Mouse (Mus musculus) midbrain, embryonic 16.5 days (tissue): ENCODE results near the gene Tor4a. TPM values are rescaled to one million over a fixed set of nuclear protein-coding genes. Genes with fewer than 3 reads are reported as not detected.

ENCODE experiments used
- ATAC-seq: fragments of 200-750 bp; cut with Nextera tagmentation; 2 replicates; pipeline ENCODE4 v1.8.0; 2017; ENCODE audit warnings: moderate TSS enrichment
- H3K27ac ChIP-seq: fragments of 300-500 bp; sonication (generic); 2 replicates; pipeline ENCODE4 v1.5.1; 2014; ENCODE audit warnings: mild to moderate bottlenecking, low read length, mixed read lengths
- H3K27me3 ChIP-seq: fragments of 300-500 bp; sonication (generic); 2 replicates; pipeline ENCODE4 v1.6.1; 2014; ENCODE audit warnings: low read depth, low read length, mixed read lengths; ENCODE audit not compliant: control insufficient read depth, insufficient read depth
- H3K36me3 ChIP-seq: fragments of 300-500 bp; sonication (generic); 2 replicates; pipeline ENCODE4 v1.6.1; 2014; ENCODE audit warnings: mild to moderate bottlenecking, low read length, moderate library complexity, mixed read lengths; ENCODE audit not compliant: control insufficient read depth, insufficient read depth
- H3K4me1 ChIP-seq: fragments of 300-500 bp; sonication (generic); 2 replicates; pipeline ENCODE4 v1.6.1; 2014; ENCODE audit warnings: mild to moderate bottlenecking, low read length, mixed read lengths; ENCODE audit not compliant: control insufficient read depth, insufficient read depth
- H3K4me2 ChIP-seq: fragments of 300-500 bp; sonication (generic); 2 replicates; pipeline ENCODE4 v1.6.1; 2014; ENCODE audit warnings: mild to moderate bottlenecking, low read length, mixed read lengths
- H3K4me3 ChIP-seq: fragments of 300-500 bp; sonication (generic); 2 replicates; pipeline ENCODE4 v1.5.1; 2014; ENCODE audit warnings: low read depth, mild to moderate bottlenecking, low read length, moderate library complexity, mixed read lengths
- H3K9ac ChIP-seq: fragments of 300-500 bp; sonication (generic); 2 replicates; pipeline ENCODE4 v1.6.1; 2014; ENCODE audit warnings: low read depth, low read length, mixed read lengths
- H3K9me3 ChIP-seq: fragments of 300-500 bp; sonication (generic); replicated peaks from 2 replicates; pipeline ENCODE4 v1.6.1; 2014; ENCODE audit warnings: mild to moderate bottlenecking, low read length, mixed read lengths; ENCODE audit not compliant: control insufficient read depth, poor library complexity, severe bottlenecking
- WGBS: fragments of 180-500 bp; shearing (Covaris S2); extraction: QIAGEN DNeasy Blood & Tissue Kit; methylation state at CpG from one replicate; pipeline ENCODE4 v1.1.7; 2014; 5-methylcytosine and 5-hydroxymethylcytosine counted together
- polyA plus RNA-seq: library from polyadenylated mRNA; unstranded; fragments of >200 nt; fragmentation: Nextera tagmentation; extraction: Ambion mirVana; gene quantifications from 2 replicates; pipeline ENCODE4 v1.2.1, GENCODE M21; 2015

Tor4a gene
- polyA plus RNA-seq, 1 experiment from 2014 or later = 1.2 TPM

DNA sequence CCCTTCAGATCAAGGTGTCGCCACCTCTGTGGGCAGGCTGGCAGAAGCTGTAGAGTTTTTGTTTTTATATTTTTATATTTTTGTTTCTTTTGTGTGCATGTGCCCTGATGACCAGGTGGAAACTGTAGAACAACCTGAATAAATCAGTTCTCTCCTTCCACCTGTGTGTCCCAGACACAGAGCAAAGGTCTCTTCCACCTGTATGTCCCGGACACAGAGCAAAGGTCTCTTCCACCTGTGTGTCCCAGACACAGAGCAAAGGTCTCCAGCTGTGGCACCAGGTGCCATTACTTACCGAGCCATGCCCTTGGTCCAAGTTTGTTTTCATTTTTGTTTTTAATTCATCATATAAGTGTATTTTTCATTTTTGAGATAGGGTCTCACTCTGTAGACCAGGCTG lies 40.5 kb downstream of the Tor4a start:
- no peak overlapping the region for H3K4me2 ChIP-seq
- no peaks in the 10 kb centered on the region for H3K9me3 ChIP-seq
- 85% methylated on average over 3 of the region's 3 CpGs for WGBS
- H3K4me3 ChIP-seq = no peak overlapping the region
- no peaks in the 10 kb centered on the region for H3K36me3 ChIP-seq
- no peaks in the 10 kb centered on the region for H3K27me3 ChIP-seq
- no peak overlapping the region for H3K27ac ChIP-seq
- no peak overlapping the region for H3K9ac ChIP-seq
- ATAC-seq = no peak
- H3K4me1 ChIP-seq = no peaks in the 10 kb centered on the region

GRCm38 (mm10) chr2:25151280-25151956 lies 45.3 kb downstream of the Tor4a start:
- no peak overlapping the region for H3K4me2 ChIP-seq
- H3K27me3 ChIP-seq = no peaks in the 10 kb centered on the region
- no peak overlapping the region for H3K27ac ChIP-seq
- H3K4me3 ChIP-seq = no peak overlapping the region
- no peak overlapping the region for H3K9ac ChIP-seq
- no peak for ATAC-seq
- WGBS = 71% methylated on average over 4 of the region's 4 CpGs
- no peaks in the 10 kb centered on the region for H3K9me3 ChIP-seq
- no peaks in the 10 kb centered on the region for H3K4me1 ChIP-seq
- H3K36me3 ChIP-seq = no peaks in the 10 kb centered on the region

DNA sequence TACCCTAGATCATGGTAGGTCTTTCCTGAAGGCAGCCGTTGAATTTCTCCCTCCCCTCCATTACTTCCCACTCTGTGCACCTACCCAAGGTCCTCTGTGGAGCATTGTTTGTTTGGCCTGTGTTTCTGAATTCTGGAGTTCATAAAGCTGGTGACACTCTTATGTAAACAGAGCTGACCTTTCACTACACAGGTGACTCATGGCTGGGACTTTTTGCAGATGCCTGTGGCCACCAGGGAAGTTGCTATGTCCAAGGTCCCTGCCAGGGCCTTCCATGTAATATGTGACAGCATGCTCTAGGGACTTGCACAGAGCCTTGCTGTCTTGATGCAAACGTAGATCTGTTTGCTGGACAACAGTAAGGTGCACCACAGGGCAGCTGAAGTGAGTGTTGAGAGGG lies 47.0 kb downstream of the Tor4a start:
- 82% methylated on average over 2 of the region's 2 CpGs for WGBS
- H3K4me2 ChIP-seq = no peak overlapping the region
- no peaks in the 10 kb centered on the region for H3K9me3 ChIP-seq
- no peaks in the 10 kb centered on the region for H3K36me3 ChIP-seq
- H3K27me3 ChIP-seq = no peaks in the 10 kb centered on the region
- H3K27ac ChIP-seq = no peak overlapping the region
- ATAC-seq = no peak
- H3K9ac ChIP-seq = no peak overlapping the region
- H3K4me1 ChIP-seq = no peaks in the 10 kb centered on the region
- H3K4me3 ChIP-seq = no peak overlapping the region

DNA sequence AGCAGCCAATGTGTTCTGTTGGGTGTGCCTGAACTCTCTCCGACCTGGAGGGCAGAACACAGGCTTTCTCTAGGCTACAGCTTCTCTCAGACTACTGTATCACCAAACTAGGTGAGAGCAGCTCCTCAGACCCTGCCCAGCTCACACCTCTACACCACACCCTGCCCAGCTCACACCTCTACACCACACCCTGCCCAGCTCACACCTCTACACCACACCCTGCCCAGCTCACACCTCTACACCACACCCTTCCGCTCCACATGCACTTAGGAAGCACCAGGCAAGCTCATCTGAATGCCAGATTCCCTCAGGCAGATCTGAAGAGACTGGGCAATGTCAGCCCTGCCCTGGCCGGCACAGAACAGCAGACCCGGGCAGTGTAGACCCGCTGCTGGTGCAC lies 48.8 kb downstream of the Tor4a start:
- Histone ChIP-seq H3K9ac (no peak overlapping the region), H3K36me3 (no peaks in the 10 kb centered on the region), H3K9me3 (no peaks in the 10 kb centered on the region), H3K27me3 (no peaks in the 10 kb centered on the region), H3K4me2 (no peak overlapping the region), H3K27ac (no peak overlapping the region), H3K4me3 (no peak overlapping the region), H3K4me1 (no peaks in the 10 kb centered on the region)
- WGBS = 83% methylated on average over 5 of the region's 5 CpGs
- ATAC-seq = no peak

- WGBS = 92% methylated on average over 5 of the region's 5 CpGs
- Histone ChIP-seq H3K27ac (no peak overlapping the region), H3K4me2 (no peak overlapping the region), H3K27me3 (no peaks in the 10 kb centered on the region), H3K4me3 (no peak overlapping the region), H3K4me1 (no peaks in the 10 kb centered on the region), H3K9me3 (no peaks in the 10 kb centered on the region), H3K36me3 (no peaks in the 10 kb centered on the region), H3K9ac (no peak overlapping the region)
- ATAC-seq = no peak
Measured at GRCm38 (mm10) chr2:25147398-25147797, 49.3 kb downstream of the Tor4a start.

DNA sequence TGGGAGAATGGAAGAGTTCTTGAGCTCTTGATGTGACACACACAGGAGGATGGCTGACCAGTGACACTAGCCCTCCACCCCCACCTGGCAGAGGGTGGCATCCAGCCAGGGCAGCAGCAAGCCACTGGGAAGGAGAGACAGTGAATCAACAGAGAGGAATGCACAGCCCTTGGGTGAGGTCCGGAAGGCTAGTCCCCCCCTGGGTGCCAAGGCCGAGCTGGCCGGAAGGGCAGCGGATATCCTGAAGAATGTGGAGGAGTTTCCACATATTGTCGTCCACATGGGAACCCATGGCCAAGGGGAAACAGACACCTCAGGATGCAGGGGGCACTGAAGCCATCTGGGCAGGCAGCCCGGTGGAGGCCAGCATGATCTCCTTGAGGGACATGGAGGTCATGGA lies 51.3 kb downstream of the Tor4a start:
- Histone ChIP-seq H3K27me3 (no peaks in the 10 kb centered on the region), H3K9me3 (no peaks in the 10 kb centered on the region), H3K4me2 (no peak overlapping the region), H3K36me3 (no peaks in the 10 kb centered on the region), H3K9ac (no peak overlapping the region), H3K27ac (no peak overlapping the region), H3K4me3 (no peak overlapping the region), H3K4me1 (no peaks in the 10 kb centered on the region)
- WGBS = 90% methylated on average over 6 of the region's 6 CpGs
- ATAC-seq = no peak

Other genes with a start within 250 kb of the Tor4a start
- 18.7 and 21.3 TPM in 2 replicates for gene Zmynd19, start 247.1 kb downstream of the Tor4a start, polyA plus RNA-seq
- 38.3 and 41.9 TPM in 2 replicates for gene Dph7, start 234.5 kb downstream of the Tor4a start, polyA plus RNA-seq
- 147 and 154 TPM in 2 replicates for gene Mrpl41, start 221.8 kb downstream of the Tor4a start, polyA plus RNA-seq
- gene Pnpla7, start 220.9 kb downstream of the Tor4a start, polyA plus RNA-seq = 2.8 and 3.8 TPM in 2 replicates
- gene Nsmf, start 142.5 kb downstream of the Tor4a start, polyA plus RNA-seq = 176 and 188 TPM in 2 replicates
- not detected in 2 replicates for gene Entpd8, start 116.6 kb downstream of the Tor4a start, polyA plus RNA-seq
- gene Noxa1, start 101.7 kb downstream of the Tor4a start, polyA plus RNA-seq = not detected in 2 replicates
- gene Nrarp, start 16.1 kb downstream of the Tor4a start, polyA plus RNA-seq = 13.1 and 15.0 TPM in 2 replicates
- 116 and 117 TPM in 2 replicates for gene Nelfb, start 14.6 kb upstream of the Tor4a start, polyA plus RNA-seq
- not detected in 2 replicates for gene Stpg3, start 17.8 kb upstream of the Tor4a start, polyA plus RNA-seq
- gene Fam166a, start 21.9 kb upstream of the Tor4a start, polyA plus RNA-seq = 0.43 TPM in 1 of 2 replicates, not detected in the other
- gene Tubb4b, start 27.8 kb upstream of the Tor4a start, polyA plus RNA-seq = 366 and 421 TPM in 2 replicates
- not detected in 2 replicates for gene Slc34a3, start 37.5 kb upstream of the Tor4a start, polyA plus RNA-seq
- gene Rnf224, start 39.9 kb upstream of the Tor4a start, polyA plus RNA-seq = not detected in 2 replicates
- gene Rnf208, start 45.4 kb upstream of the Tor4a start, polyA plus RNA-seq = 144 and 176 TPM in 2 replicates
- 0.25 and 0.48 TPM in 2 replicates for gene Cysrt1, start 45.6 kb upstream of the Tor4a start, polyA plus RNA-seq
- gene AL732309.1, start 50.0 kb upstream of the Tor4a start, polyA plus RNA-seq = 4.3 and 4.7 TPM in 2 replicates
- 12.4 and 12.7 TPM in 2 replicates for gene Tmem203, start 58.6 kb upstream of the Tor4a start, polyA plus RNA-seq
- 15.6 and 15.9 TPM in 2 replicates for gene Tprn, start 65.7 kb upstream of the Tor4a start, polyA plus RNA-seq
- gene Ssna1, start 75.6 kb upstream of the Tor4a start, polyA plus RNA-seq = 172 and 175 TPM in 2 replicates
- gene Anapc2, start 75.6 kb upstream of the Tor4a start, polyA plus RNA-seq = 141 and 144 TPM in 2 replicates
- not detected in 2 replicates for gene Tmem210, start 91.3 kb upstream of the Tor4a start, polyA plus RNA-seq
- not detected in 2 replicates for gene Lrrc26, start 93.0 kb upstream of the Tor4a start, polyA plus RNA-seq
- gene Grin1, start 122.3 kb upstream of the Tor4a start, polyA plus RNA-seq = 44.0 and 52.7 TPM in 2 replicates
- gene Man1b1, start 135.5 kb upstream of the Tor4a start, polyA plus RNA-seq = 50.7 and 51.0 TPM in 2 replicates
- 22.6 and 26.2 TPM in 2 replicates for gene Dpp7, start 159.5 kb upstream of the Tor4a start, polyA plus RNA-seq
- gene Uap1l1, start 168.8 kb upstream of the Tor4a start, polyA plus RNA-seq = 4.6 and 5.2 TPM in 2 replicates
- gene Sapcd2, start 175.4 kb upstream of the Tor4a start, polyA plus RNA-seq = 9.0 and 9.2 TPM in 2 replicates
- gene Entpd2, start 199.0 kb upstream of the Tor4a start, polyA plus RNA-seq = 3.7 and 9.0 TPM in 2 replicates
- 481 and 529 TPM in 2 replicates for gene Npdc1, start 202.5 kb upstream of the Tor4a start, polyA plus RNA-seq
- 0.09 and 0.80 TPM in 2 replicates for gene Fut7, start 226.4 kb upstream of the Tor4a start, polyA plus RNA-seq
- gene Abca2, start 231.8 kb upstream of the Tor4a start, polyA plus RNA-seq = 17.3 and 18.3 TPM in 2 replicates